Mouse (Mus musculus) bone marrow macrophage, adult 2 months (primary cell): ENCODE data around the gene Zdhhc5.

Source experiments
- CTCF ChIP-seq: IDR thresholded peaks from 2 replicates; pipeline ENCODE4 v1.5.1; 2012; ENCODE audit warnings: low read depth, mild to moderate bottlenecking, low read length, moderate library complexity
- POLR2A ChIP-seq: IDR thresholded peaks from 2 replicates; pipeline ENCODE4 v1.6.1; 2012; ENCODE audit warnings: mild to moderate bottlenecking, low read depth, low read length, borderline replicate concordance

GRCm38 (mm10) chr2:84714422-84714810 lies 564 bp downstream of the Zdhhc5 start:
- TF ChIP-seq POLR2A, result no peak
- no peak for TF ChIP-seq CTCF
